Mouse (Mus musculus): Measurements from ENCODE around the gene Ctnna3. TPM values are rescaled to one million over a fixed set of nuclear protein-coding genes. Genes with fewer than 3 reads are reported as not detected.
"Not testable (repeated sequence)": the region's sequence is repeated elsewhere in the genome, so short reads cannot be mapped to it uniquely, and the experiment has no call there.

Ctnna3 gene
- polyA plus RNA-seq, 1 experiment from 2014 or later, result 1.2 TPM

GRCm38 (mm10) chr10:64215632-64216031 lies 785.7 kb downstream of the Ctnna3 start:
- Histone ChIP-seq H3K9ac (ENCODE audit: low read length) (no peak overlapping the region), H3K36me3 (ENCODE audit: control insufficient read depth, insufficient read depth, low read length) (no peaks in the 10 kb centered on the region), H3K27ac (ENCODE audit: low read length) (no peak overlapping the region), H3K9me3 (replicated peaks; ENCODE audit: control insufficient read depth, low read length) (no peaks in the 10 kb centered on the region), H3K4me1 (ENCODE audit: control insufficient read depth, insufficient read depth, low read length) (no peaks in the 10 kb centered on the region), H3K4me3 (replicated peaks; ENCODE audit: low read length) (no peak overlapping the region), H3K27me3 (ENCODE audit: control insufficient read depth, insufficient read depth, low read length) (no peaks in the 10 kb centered on the region), H3K4me2 (ENCODE audit: low read depth, low read length) (no peak overlapping the region)
- WGBS, result 80% methylated on average over 3 of the region's 3 CpGs
- no peak for ATAC-seq (ENCODE audit: insufficient read depth, low FRiP score)

GRCm38 (mm10) chr10:64223023-64223422 lies 793.1 kb downstream of the Ctnna3 start:
- no peaks in the 10 kb centered on the region for H3K27me3 ChIP-seq (ENCODE audit: control insufficient read depth, insufficient read depth, low read length)
- ATAC-seq (ENCODE audit: insufficient read depth, low FRiP score), result no peak
- 25% methylated on average over 3 of the region's 3 CpGs for WGBS
- no peaks in the 10 kb centered on the region for H3K9me3 ChIP-seq (replicated peaks; ENCODE audit: control insufficient read depth, low read length)
- 0 out of 2 replicates have a peak overlapping the region, but pooled peaks have one; percentile 12 for H3K4me2 ChIP-seq (ENCODE audit: low read depth, low read length)
- no peak overlapping the region for H3K9ac ChIP-seq (ENCODE audit: low read length)
- H3K4me3 ChIP-seq (replicated peaks; ENCODE audit: low read length), result no peak overlapping the region
- H3K4me1 ChIP-seq (ENCODE audit: control insufficient read depth, insufficient read depth, low read length), result no peaks in the 10 kb centered on the region
- H3K27ac ChIP-seq (ENCODE audit: low read length), result no peak overlapping the region
- no peaks in the 10 kb centered on the region for H3K36me3 ChIP-seq (ENCODE audit: control insufficient read depth, insufficient read depth, low read length)

- H3K27me3 ChIP-seq (ENCODE audit: control insufficient read depth, insufficient read depth, low read length), result no peaks in the 10 kb centered on the region
- 91% methylated on average over 9 of the region's 9 CpGs for WGBS
- no peak overlapping the region for H3K27ac ChIP-seq (ENCODE audit: low read length)
- no peaks in the 10 kb centered on the region for H3K4me1 ChIP-seq (ENCODE audit: control insufficient read depth, insufficient read depth, low read length)
- ATAC-seq (ENCODE audit: insufficient read depth, low FRiP score), result no peak
- H3K9me3 ChIP-seq (replicated peaks; ENCODE audit: control insufficient read depth, low read length), result no peaks in the 10 kb centered on the region
- H3K4me3 ChIP-seq (replicated peaks; ENCODE audit: low read length), result no peak overlapping the region
- H3K9ac ChIP-seq (ENCODE audit: low read length), result no peak overlapping the region
- no peaks in the 10 kb centered on the region for H3K36me3 ChIP-seq (ENCODE audit: control insufficient read depth, insufficient read depth, low read length)
- no peak overlapping the region for H3K4me2 ChIP-seq (ENCODE audit: low read depth, low read length)
Observed at GRCm38 (mm10) chr10:64224007-64224406, 794.1 kb downstream of the Ctnna3 start.

- no peaks in the 10 kb centered on the region for H3K27me3 ChIP-seq (ENCODE audit: control insufficient read depth, insufficient read depth, low read length)
- no peak overlapping the region for H3K4me2 ChIP-seq (ENCODE audit: low read depth, low read length)
- H3K4me3 ChIP-seq (replicated peaks; ENCODE audit: low read length), result no peak overlapping the region
- H3K9me3 ChIP-seq (replicated peaks; ENCODE audit: control insufficient read depth, low read length), result no peaks in the 10 kb centered on the region
- H3K4me1 ChIP-seq (ENCODE audit: control insufficient read depth, insufficient read depth, low read length), result no peaks in the 10 kb centered on the region
- no peaks in the 10 kb centered on the region for H3K36me3 ChIP-seq (ENCODE audit: control insufficient read depth, insufficient read depth, low read length)
- no peak overlapping the region for H3K9ac ChIP-seq (ENCODE audit: low read length)
- 84% methylated on average over 6 of the region's 6 CpGs for WGBS
- ATAC-seq (ENCODE audit: insufficient read depth, low FRiP score), result no peak
- no peak overlapping the region for H3K27ac ChIP-seq (ENCODE audit: low read length)
Observed at GRCm38 (mm10) chr10:64224424-64224823, 794.5 kb downstream of the Ctnna3 start.

GRCm38 (mm10) chr10:64225826-64226225 lies 795.9 kb downstream of the Ctnna3 start:
- not testable (repeated sequence) for H3K4me2 ChIP-seq (ENCODE audit: low read depth, low read length); H3K4me1 ChIP-seq (ENCODE audit: control insufficient read depth, insufficient read depth, low read length); H3K36me3 ChIP-seq (ENCODE audit: control insufficient read depth, insufficient read depth, low read length); ATAC-seq (ENCODE audit: insufficient read depth, low FRiP score); H3K27me3 ChIP-seq (ENCODE audit: control insufficient read depth, insufficient read depth, low read length); H3K27ac ChIP-seq (ENCODE audit: low read length); H3K9ac ChIP-seq (ENCODE audit: low read length); H3K9me3 ChIP-seq (replicated peaks; ENCODE audit: control insufficient read depth, low read length); H3K4me3 ChIP-seq (replicated peaks; ENCODE audit: low read length)

GRCm38 (mm10) chr10:64243421-64243820 lies 813.5 kb downstream of the Ctnna3 start:
- ATAC-seq (ENCODE audit: insufficient read depth, low FRiP score), result no peak
- Histone ChIP-seq H3K27me3 (ENCODE audit: control insufficient read depth, insufficient read depth, low read length) (no peaks in the 10 kb centered on the region), H3K9me3 (replicated peaks; ENCODE audit: control insufficient read depth, low read length) (no peaks in the 10 kb centered on the region), H3K27ac (ENCODE audit: low read length) (no peak overlapping the region), H3K36me3 (ENCODE audit: control insufficient read depth, insufficient read depth, low read length) (no peaks in the 10 kb centered on the region), H3K4me1 (ENCODE audit: control insufficient read depth, insufficient read depth, low read length) (no peaks in the 10 kb centered on the region), H3K4me2 (ENCODE audit: low read depth, low read length) (no peak overlapping the region), H3K4me3 (replicated peaks; ENCODE audit: low read length) (no peak overlapping the region), H3K9ac (ENCODE audit: low read length) (no peak overlapping the region)
- 49% methylated on average over 4 of the region's 4 CpGs for WGBS

GRCm38 (mm10) chr10:64268156-64268555 lies 838.3 kb downstream of the Ctnna3 start:
- 70% methylated on average over 4 of the region's 4 CpGs for WGBS
- Histone ChIP-seq H3K36me3 (ENCODE audit: control insufficient read depth, insufficient read depth, low read length) (no peaks in the 10 kb centered on the region), H3K4me2 (ENCODE audit: low read depth, low read length) (no peak overlapping the region), H3K9me3 (replicated peaks; ENCODE audit: control insufficient read depth, low read length) (no peaks in the 10 kb centered on the region), H3K4me1 (ENCODE audit: control insufficient read depth, insufficient read depth, low read length) (no peaks in the 10 kb centered on the region), H3K27ac (ENCODE audit: low read length) (no peak overlapping the region), H3K27me3 (ENCODE audit: control insufficient read depth, insufficient read depth, low read length) (no peaks in the 10 kb centered on the region), H3K9ac (ENCODE audit: low read length) (no peak overlapping the region), H3K4me3 (replicated peaks; ENCODE audit: low read length) (no peak overlapping the region)
- ATAC-seq (ENCODE audit: insufficient read depth, low FRiP score), result no peak

- Histone ChIP-seq H3K4me3 (replicated peaks; ENCODE audit: low read length) (no peak overlapping the region), H3K9ac (ENCODE audit: low read length) (no peak overlapping the region), H3K9me3 (replicated peaks; ENCODE audit: control insufficient read depth, low read length) (no peaks in the 10 kb centered on the region), H3K36me3 (ENCODE audit: control insufficient read depth, insufficient read depth, low read length) (no peaks in the 10 kb centered on the region), H3K4me2 (ENCODE audit: low read depth, low read length) (no peak overlapping the region), H3K27me3 (ENCODE audit: control insufficient read depth, insufficient read depth, low read length) (no peaks in the 10 kb centered on the region), H3K27ac (ENCODE audit: low read length) (no peak overlapping the region), H3K4me1 (ENCODE audit: control insufficient read depth, insufficient read depth, low read length) (no peaks in the 10 kb centered on the region)
- no peak for ATAC-seq (ENCODE audit: insufficient read depth, low FRiP score)
- WGBS, result 82% methylated on average over 1 of the region's 1 CpGs
Observed at GRCm38 (mm10) chr10:64275143-64275542, 845.2 kb downstream of the Ctnna3 start.

- H3K4me3 ChIP-seq (replicated peaks; ENCODE audit: low read length), result no peak overlapping the region
- H3K9me3 ChIP-seq (replicated peaks; ENCODE audit: control insufficient read depth, low read length), result no peaks in the 10 kb centered on the region
- H3K9ac ChIP-seq (ENCODE audit: low read length), result no peak overlapping the region
- 69% methylated on average over 2 of the region's 2 CpGs for WGBS
- no peak overlapping the region for H3K4me2 ChIP-seq (ENCODE audit: low read depth, low read length)
- no peak for ATAC-seq (ENCODE audit: insufficient read depth, low FRiP score)
- H3K27me3 ChIP-seq (ENCODE audit: control insufficient read depth, insufficient read depth, low read length), result no peaks in the 10 kb centered on the region
- no peak overlapping the region for H3K27ac ChIP-seq (ENCODE audit: low read length)
- no peaks in the 10 kb centered on the region for H3K36me3 ChIP-seq (ENCODE audit: control insufficient read depth, insufficient read depth, low read length)
- no peaks in the 10 kb centered on the region for H3K4me1 ChIP-seq (ENCODE audit: control insufficient read depth, insufficient read depth, low read length)
Observed at GRCm38 (mm10) chr10:64278836-64279235, 848.9 kb downstream of the Ctnna3 start.

- ATAC-seq (ENCODE audit: insufficient read depth, low FRiP score), result no peak
- Histone ChIP-seq H3K4me3 (replicated peaks; ENCODE audit: low read length) (no peak overlapping the region), H3K9ac (ENCODE audit: low read length) (no peak overlapping the region), H3K4me2 (ENCODE audit: low read depth, low read length) (no peak overlapping the region), H3K36me3 (ENCODE audit: control insufficient read depth, insufficient read depth, low read length) (no peaks in the 10 kb centered on the region), H3K27me3 (ENCODE audit: control insufficient read depth, insufficient read depth, low read length) (no peaks in the 10 kb centered on the region), H3K9me3 (replicated peaks; ENCODE audit: control insufficient read depth, low read length) (no peaks in the 10 kb centered on the region), H3K27ac (ENCODE audit: low read length) (no peak overlapping the region), H3K4me1 (ENCODE audit: control insufficient read depth, insufficient read depth, low read length) (no peaks in the 10 kb centered on the region)
Observed at GRCm38 (mm10) chr10:64305802-64306201, 875.9 kb downstream of the Ctnna3 start.

Measured in stomach, embryonic 16.5 days (tissue).